Mouse (Mus musculus) embryonic facial prominence, embryonic 14.5 days (tissue): ENCODE results near the gene Fam49a. TPM values are rescaled to one million over a fixed set of nuclear protein-coding genes. Genes with fewer than 3 reads are reported as not detected.

Source experiments
- ATAC-seq: fragments of 200-750 bp; cut with Nextera tagmentation; 2 replicates; pipeline ENCODE4 v1.8.0; 2017; ENCODE audit warnings: low read depth, moderate number of reproducible peaks, moderate TSS enrichment
- DNase-seq: peaks from one replicate; pipeline ENCODE4 v3.0.0-alpha.2; 2015; ENCODE audit warnings: low spot score
- H3K27ac ChIP-seq: fragments of 300-500 bp; sonication (generic); replicated peaks from 2 replicates; pipeline ENCODE4 v1.5.1; 2014; ENCODE audit warnings: low read depth, mild to moderate bottlenecking, low read length, moderate library complexity
- H3K27me3 ChIP-seq: fragments of 300-500 bp; sonication (generic); replicated peaks from 2 replicates; pipeline ENCODE4 v1.6.1; 2014; ENCODE audit warnings: low read length; ENCODE audit not compliant: control insufficient read depth, insufficient read depth
- H3K36me3 ChIP-seq: fragments of 300-500 bp; sonication (generic); 2 replicates; pipeline ENCODE4 v1.6.1; 2014; ENCODE audit warnings: low read length, mixed read lengths; ENCODE audit not compliant: control insufficient read depth, insufficient read depth
- H3K4me1 ChIP-seq: fragments of 300-500 bp; sonication (generic); 2 replicates; pipeline ENCODE4 v1.6.1; 2014; ENCODE audit warnings: antibody characterized with exemption, low read length; ENCODE audit not compliant: control insufficient read depth, insufficient read depth
- H3K4me2 ChIP-seq: fragments of 300-500 bp; sonication (generic); 2 replicates; pipeline ENCODE4 v1.6.1; 2014; ENCODE audit warnings: low read depth, mild to moderate bottlenecking, low read length, moderate library complexity, mixed read lengths
- H3K4me3 ChIP-seq: fragments of 300-500 bp; sonication (generic); 2 replicates; pipeline ENCODE4 v1.5.1; 2014; ENCODE audit warnings: low read depth, mild to moderate bottlenecking, low read length
- H3K9ac ChIP-seq: fragments of 300-500 bp; sonication (generic); 2 replicates; pipeline ENCODE4 v1.6.1; 2014; ENCODE audit warnings: low read depth, mild to moderate bottlenecking, low read length, moderate library complexity, mixed read lengths
- H3K9me3 ChIP-seq: fragments of 300-500 bp; sonication (generic); 2 replicates; pipeline ENCODE4 v1.6.1; 2016; ENCODE audit warnings: low read length; ENCODE audit not compliant: control insufficient read depth
- WGBS: fragments of 180-500 bp; shearing (Covaris S2); extraction: QIAGEN DNeasy Blood & Tissue Kit; methylation state at CpG from one replicate; pipeline ENCODE4 v1.1.7; 2014; 5-methylcytosine and 5-hydroxymethylcytosine counted together
- polyA plus RNA-seq: library from polyadenylated mRNA; unstranded; fragments of >200 nt; fragmentation: Nextera tagmentation; extraction: Ambion mirVana; gene quantifications from 2 replicates; pipeline ENCODE4 v1.2.1, GENCODE M21; 2014

Gene Fam49a
- polyA plus RNA-seq, 1 experiment from 2014 or later = 16.0 TPM

GRCm38 (mm10) chr12:12313919-12314318 lies 52.0 kb downstream of the Fam49a start:
- H3K4me3 ChIP-seq = no peak overlapping the region
- no peaks in the 10 kb centered on the region; the same call in 1 of the 2 replicates for H3K4me1 ChIP-seq
- no peaks in the 10 kb centered on the region for H3K27me3 ChIP-seq
- H3K4me2 ChIP-seq = no peak overlapping the region
- ATAC-seq = no peak
- H3K9me3 ChIP-seq = no peaks in the 10 kb centered on the region
- no peak overlapping the region for H3K27ac ChIP-seq
- no peak overlapping the region for H3K9ac ChIP-seq
- no peaks in the 10 kb centered on the region for H3K36me3 ChIP-seq
- no peak for DNase-seq
- 76% methylated on average over 4 of the region's 4 CpGs for whole genome bisulfite sequencing

GRCm38 (mm10) chr12:12314326-12314725 lies 52.4 kb downstream of the Fam49a start:
- DNase-seq (no peak), ATAC-seq (no peak)
- WGBS = 63% methylated on average over 8 of the region's 8 CpGs
- Histone ChIP-seq H3K4me3 (no peak overlapping the region), H3K9me3 (no peaks in the 10 kb centered on the region), H3K27me3 (no peaks in the 10 kb centered on the region), H3K4me1 (no peaks in the 10 kb centered on the region; the same call in 1 of the 2 replicates), H3K4me2 (no peak overlapping the region), H3K27ac (no peak overlapping the region), H3K36me3 (no peaks in the 10 kb centered on the region), H3K9ac (no peak overlapping the region)

GRCm38 (mm10) chr12:12315011-12315410 lies 53.1 kb downstream of the Fam49a start:
- H3K27ac ChIP-seq = no peak overlapping the region
- H3K27me3 ChIP-seq = no peaks in the 10 kb centered on the region
- no peak overlapping the region for H3K9ac ChIP-seq
- 24% methylated on average over 5 of the region's 5 CpGs for WGBS
- no peak overlapping the region for H3K4me3 ChIP-seq
- H3K9me3 ChIP-seq = no peaks in the 10 kb centered on the region
- peak; percentile 34 for DNase-seq
- no peaks in the 10 kb centered on the region for H3K36me3 ChIP-seq
- no peaks in the 10 kb centered on the region; the same call in 1 of the 2 replicates for H3K4me1 ChIP-seq
- H3K4me2 ChIP-seq = no peak overlapping the region
- ATAC-seq = peak; percentile 68; the same call in 1 of the 2 replicates

GRCm38 (mm10) chr12:12316956-12317355 lies 55.0 kb downstream of the Fam49a start:
- Histone ChIP-seq H3K9me3 (no peaks in the 10 kb centered on the region), H3K4me2 (no peak overlapping the region), H3K27ac (no peak overlapping the region), H3K4me3 (no peak overlapping the region), H3K27me3 (no peaks in the 10 kb centered on the region), H3K4me1 (no peaks in the 10 kb centered on the region; the same call in 1 of the 2 replicates), H3K36me3 (no peaks in the 10 kb centered on the region), H3K9ac (no peak overlapping the region)
- WGBS = 27% methylated on average over 6 of the region's 6 CpGs
- DNase-seq (peak; percentile 19), ATAC-seq (no peak)

- no peak overlapping the region for H3K9ac ChIP-seq
- H3K4me3 ChIP-seq = no peak overlapping the region
- WGBS = 78% methylated on average over 7 of the region's 7 CpGs
- no peaks in the 10 kb centered on the region for H3K9me3 ChIP-seq
- H3K36me3 ChIP-seq = no peaks in the 10 kb centered on the region
- H3K27ac ChIP-seq = no peak overlapping the region
- H3K27me3 ChIP-seq = no peaks in the 10 kb centered on the region
- H3K4me1 ChIP-seq = no peaks in the 10 kb centered on the region; the same call in 1 of the 2 replicates
- no peak for ATAC-seq
- no peak overlapping the region for H3K4me2 ChIP-seq
- no peak for DNase-seq
These were observed 55.7 kb downstream of the Fam49a start for GRCm38 (mm10) chr12:12317606-12318005.

- Histone ChIP-seq H3K27ac (no peak overlapping the region), H3K9ac (no peak overlapping the region), H3K4me2 (no peak overlapping the region), H3K27me3 (no peaks in the 10 kb centered on the region), H3K9me3 (no peaks in the 10 kb centered on the region), H3K4me3 (no peak overlapping the region), H3K36me3 (no peaks in the 10 kb centered on the region), H3K4me1 (no peaks in the 10 kb centered on the region; the same call in 1 of the 2 replicates)
- WGBS = 3% methylated on average over 6 of the region's 6 CpGs
- DNase-seq (peak; percentile 84), ATAC-seq (no peak)
These were observed 56.3 kb downstream of the Fam49a start for GRCm38 (mm10) chr12:12318140-12318734.

DNA sequence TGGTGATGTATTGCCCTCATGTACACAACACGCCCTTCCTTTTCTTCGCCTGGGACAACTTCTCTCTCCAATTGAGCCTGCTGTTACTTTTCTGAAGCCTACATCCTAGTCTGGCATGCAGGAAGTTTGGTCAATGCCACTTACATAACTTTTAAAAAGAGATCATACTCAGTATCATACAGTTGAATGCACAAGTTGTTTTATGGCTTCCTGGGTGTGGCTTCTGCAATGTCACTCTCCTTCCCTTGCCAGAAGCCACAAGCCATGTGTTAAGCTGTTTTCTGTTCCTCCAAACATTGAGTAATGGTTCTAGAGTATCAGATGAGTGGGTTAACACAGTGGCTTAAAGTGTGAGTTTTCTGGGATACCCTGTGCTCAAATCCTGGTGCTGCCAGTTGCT lies 58.8 kb downstream of the Fam49a start:
- H3K27ac ChIP-seq = no peak overlapping the region
- H3K4me2 ChIP-seq = no peak overlapping the region
- no peaks in the 10 kb centered on the region for H3K9me3 ChIP-seq
- H3K27me3 ChIP-seq = no peaks in the 10 kb centered on the region
- WGBS = 86% methylated on average over 2 of the region's 2 CpGs
- H3K4me3 ChIP-seq = no peak overlapping the region
- no peaks in the 10 kb centered on the region for H3K36me3 ChIP-seq
- H3K4me1 ChIP-seq = no peaks in the 10 kb centered on the region; the same call in 1 of the 2 replicates
- DNase-seq (peak; percentile 23), ATAC-seq (no peak)
- H3K9ac ChIP-seq = no peak overlapping the region

DNA sequence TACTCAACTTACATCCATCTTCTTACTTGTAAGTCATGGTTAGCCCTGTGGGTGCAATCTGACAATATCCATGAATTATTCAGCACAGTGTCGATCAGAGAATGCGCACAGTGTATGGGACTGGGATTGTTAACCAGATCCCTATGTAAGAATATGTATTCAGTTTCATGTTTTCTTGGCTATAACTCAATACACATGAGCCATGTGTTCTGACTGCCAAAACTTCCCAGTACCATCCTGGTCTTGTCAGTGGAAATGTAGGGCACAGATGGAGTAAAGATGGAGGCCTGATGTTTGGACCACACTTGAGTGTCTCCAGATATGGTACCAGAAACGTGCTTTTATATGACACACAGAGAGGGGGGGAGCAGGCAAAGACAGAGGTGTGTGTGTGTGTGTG lies 59.2 kb downstream of the Fam49a start:
- Histone ChIP-seq H3K9ac (no peak overlapping the region), H3K27ac (no peak overlapping the region), H3K9me3 (no peaks in the 10 kb centered on the region), H3K4me1 (no peaks in the 10 kb centered on the region; the same call in 1 of the 2 replicates), H3K27me3 (no peaks in the 10 kb centered on the region), H3K36me3 (no peaks in the 10 kb centered on the region), H3K4me3 (no peak overlapping the region), H3K4me2 (no peak overlapping the region)
- ATAC-seq (no peak), DNase-seq (peak; percentile 18)
- 39% methylated on average over 3 of the region's 3 CpGs for WGBS

GRCm38 (mm10) chr12:12323084-12323483 lies 61.1 kb downstream of the Fam49a start:
- Histone ChIP-seq H3K27ac (no peak overlapping the region), H3K27me3 (no peaks in the 10 kb centered on the region), H3K9me3 (no peaks in the 10 kb centered on the region), H3K4me1 (no peaks in the 10 kb centered on the region), H3K4me2 (no peak overlapping the region), H3K9ac (no peak overlapping the region), H3K36me3 (no peaks in the 10 kb centered on the region), H3K4me3 (no peak overlapping the region)
- no peak for DNase-seq
- no peak for ATAC-seq
- 85% methylated on average over 5 of the region's 5 CpGs for WGBS
